Mouse (Mus musculus): ENCODE data around the gene Cetn2. TPM values are rescaled to one million over a fixed set of nuclear protein-coding genes. Genes with fewer than 3 reads are reported as not detected.

The Cetn2 gene
- 10 to 100 TPM; 24.7 to 25.4 TPM for total RNA-seq (2021)
- long read RNA-seq, experiment 1, transcript Cetn2-201 (4 exons, 1,026 nt): minor isoform, 11 of 72 reads
- long read RNA-seq, experiment 1, transcript Cetn2-203 (5 exons, 1,286 nt): major isoform, 58 of 72 reads
- long read RNA-seq, experiment 1, partial matches to known transcripts: 1 of 72 reads
- long read RNA-seq, experiment 1, other reads (novel, unspliced or antisense): 2 of 72 reads
- long read RNA-seq, experiment 2, transcript Cetn2-203 (5 exons, 1,286 nt): major isoform, 82 of 88 reads
- long read RNA-seq, experiment 2, partial matches to known transcripts: 0 of 88 reads
- long read RNA-seq, experiment 2, other reads (novel, unspliced or antisense): 3 of 88 reads

DNA sequence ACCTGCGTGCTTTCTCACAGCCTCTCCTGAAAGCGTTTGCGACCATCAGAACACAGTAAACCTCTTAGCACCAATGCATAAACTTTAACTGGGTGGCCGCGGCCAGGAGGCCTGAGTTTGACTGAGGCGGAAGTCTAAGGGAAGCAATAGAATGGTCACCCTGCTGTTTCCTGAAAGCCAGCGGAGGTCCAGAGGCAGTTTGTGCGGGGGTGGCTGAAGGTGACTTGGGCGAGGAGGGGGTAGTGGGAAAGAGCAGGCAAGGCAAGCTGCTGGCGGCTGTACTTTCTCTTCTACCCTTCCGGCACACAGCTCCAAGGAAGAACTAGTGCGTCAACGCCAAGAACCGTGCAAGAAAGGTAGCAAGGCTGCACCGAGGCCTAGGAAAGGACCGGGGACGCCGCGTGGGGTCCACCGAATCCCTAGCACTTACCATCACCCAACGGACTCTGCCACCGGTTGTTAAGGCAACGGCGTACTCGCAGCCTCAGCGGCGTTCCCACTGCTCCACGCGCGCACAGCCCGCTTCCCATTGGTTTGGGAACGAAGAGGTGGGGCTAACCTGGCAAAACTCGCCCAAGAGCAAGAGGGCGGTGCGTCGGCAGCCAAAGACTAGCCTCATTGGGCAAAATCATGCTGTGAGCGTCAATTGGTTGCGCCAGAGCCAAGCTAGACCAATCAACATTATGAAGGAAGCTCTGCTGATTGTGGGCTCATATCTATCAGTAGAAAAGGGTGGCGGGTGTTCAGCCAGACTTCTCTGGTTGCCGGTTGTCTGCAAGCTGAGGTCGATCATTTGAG, at the start of gene Cetn2, which contains the start of gene Nsdhl:
Cetn2 (minus strand) TSS at position 528 of the 798 bp plus-strand sequence.
Nsdhl (plus strand) TSS at position 674 of the 798 bp plus-strand sequence.
- peak; percentile 68 to 80 for DNase-seq
- intact Hi-C loops (cut with DNase I): loop anchor here (5.0 kb wide), 1 partner anchor 134 kb away; no protein-coding TSS in a partner anchor

GRCm38 (mm10) chrX:72962743-72963142, 44.5 kb upstream of the Cetn2 start:
- DNase-seq: no peak
- intact Hi-C loops (cut with DNase I): no loop called here

DNA sequence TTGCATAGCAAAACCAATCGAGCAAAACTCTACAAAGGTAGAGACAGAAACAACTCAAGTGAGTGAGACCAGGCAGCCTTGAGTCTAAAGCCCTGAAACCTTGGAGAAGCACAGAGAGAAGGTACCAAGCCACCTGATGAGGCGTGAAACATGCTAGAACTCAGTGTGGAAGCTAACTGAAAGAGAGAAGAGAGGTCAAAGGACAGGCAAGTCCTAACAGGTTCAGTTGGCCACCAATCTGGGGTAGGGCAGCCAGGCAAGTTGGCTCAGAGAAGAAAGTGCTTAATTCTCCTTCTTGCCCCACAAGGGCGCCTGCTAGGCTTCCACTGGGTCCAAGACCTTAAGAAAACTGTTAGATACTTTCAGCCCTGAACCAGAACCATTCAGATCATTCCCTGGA, 43.3 kb upstream of the Cetn2 start:
- intact Hi-C loops (cut with DNase I): no loop called here
- no peak for DNase-seq

DNA sequence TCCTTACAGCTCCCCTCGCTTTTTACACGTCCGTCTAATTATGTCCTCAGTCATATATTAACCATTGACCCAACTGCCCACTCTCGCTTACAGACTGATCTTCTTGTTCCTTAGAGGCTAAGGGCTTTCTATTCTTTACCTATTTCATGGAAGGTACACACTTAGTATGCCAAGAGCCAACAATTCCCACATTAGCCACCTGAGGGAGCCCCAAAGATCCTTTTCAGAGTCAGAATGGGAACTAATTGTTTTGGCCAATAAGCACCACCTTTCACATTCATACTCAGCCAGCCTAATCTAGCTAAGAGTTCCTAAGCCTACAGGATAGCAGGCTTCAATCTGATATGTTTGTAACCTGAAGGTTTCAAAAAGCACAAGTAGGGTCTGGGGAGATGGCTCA, 42.2 kb upstream of the Cetn2 start:
- intact Hi-C loops (cut with DNase I): no loop called here
- no peak for DNase-seq

DNA sequence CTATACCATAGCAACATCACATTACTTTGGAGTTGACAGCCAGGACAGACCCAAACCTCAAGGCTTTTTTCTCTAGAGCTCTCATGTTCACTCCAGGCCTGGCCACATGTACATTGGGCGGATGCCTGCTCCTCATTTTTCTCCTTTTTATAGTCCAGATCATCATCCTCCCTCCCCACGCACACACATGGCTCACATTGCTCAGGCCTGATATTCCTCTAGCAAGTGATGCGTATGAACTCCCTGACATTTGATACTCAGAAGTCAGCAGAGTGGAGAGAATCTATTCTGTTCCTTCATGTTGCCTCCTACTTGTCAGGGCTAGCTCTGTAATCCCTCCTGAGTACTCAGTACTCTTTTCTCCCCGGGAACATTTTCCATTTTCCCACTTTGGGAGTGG, 38.3 kb upstream of the Cetn2 start:
- intact Hi-C loops (cut with DNase I): no loop called here
- no peak for DNase-seq

DNA sequence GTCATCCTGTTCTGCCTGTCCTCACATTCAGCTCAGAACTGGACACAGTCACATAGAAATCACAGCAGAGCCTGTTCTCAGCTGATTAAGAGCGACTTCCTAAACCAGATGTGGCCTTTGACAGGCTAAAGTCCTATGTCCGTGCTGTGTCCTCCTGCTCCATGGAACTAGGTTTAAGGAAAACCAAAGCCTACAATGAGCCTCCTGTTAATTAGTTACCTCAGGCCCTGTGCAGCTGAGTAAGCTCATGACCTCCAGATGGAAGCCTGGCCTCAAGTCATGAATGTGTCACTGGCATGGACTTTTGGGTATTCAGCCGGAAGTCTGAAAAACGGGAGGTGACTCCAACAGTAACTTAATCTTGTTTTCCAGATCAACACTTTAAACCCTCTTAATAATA, 35.3 kb upstream of the Cetn2 start:
- no peak for DNase-seq
- intact Hi-C loops (cut with DNase I): no loop called here

GRCm38 (mm10) chrX:72921391-72921790, 3.2 kb upstream of the Cetn2 start:
- DNase-seq: no peak
- intact Hi-C loops (cut with DNase I): no loop called here

GRCm38 (mm10) chrX:72918682-72919059, 460 bp upstream of the Cetn2 start:
- DNase-seq: no peak

GRCm38 (mm10) chrX:72911611-72912010, 6.6 kb downstream of the Cetn2 start:
- intact Hi-C loops (cut with DNase I): no loop called here
- no peak for DNase-seq

More at GRCm38 (mm10) chrX:72918682-72919059, 460 bp upstream of the Cetn2 start:
- intact Hi-C loops (cut with DNase I): loop anchor here (5.0 kb wide), 1 partner anchor 134 kb away; no protein-coding TSS in a partner anchor

GRCm38 (mm10) chrX:72908404-72908741, 9.8 kb downstream of the Cetn2 start:
- intact Hi-C loops (cut with DNase I): no loop called here
- no peak for DNase-seq

DNA sequence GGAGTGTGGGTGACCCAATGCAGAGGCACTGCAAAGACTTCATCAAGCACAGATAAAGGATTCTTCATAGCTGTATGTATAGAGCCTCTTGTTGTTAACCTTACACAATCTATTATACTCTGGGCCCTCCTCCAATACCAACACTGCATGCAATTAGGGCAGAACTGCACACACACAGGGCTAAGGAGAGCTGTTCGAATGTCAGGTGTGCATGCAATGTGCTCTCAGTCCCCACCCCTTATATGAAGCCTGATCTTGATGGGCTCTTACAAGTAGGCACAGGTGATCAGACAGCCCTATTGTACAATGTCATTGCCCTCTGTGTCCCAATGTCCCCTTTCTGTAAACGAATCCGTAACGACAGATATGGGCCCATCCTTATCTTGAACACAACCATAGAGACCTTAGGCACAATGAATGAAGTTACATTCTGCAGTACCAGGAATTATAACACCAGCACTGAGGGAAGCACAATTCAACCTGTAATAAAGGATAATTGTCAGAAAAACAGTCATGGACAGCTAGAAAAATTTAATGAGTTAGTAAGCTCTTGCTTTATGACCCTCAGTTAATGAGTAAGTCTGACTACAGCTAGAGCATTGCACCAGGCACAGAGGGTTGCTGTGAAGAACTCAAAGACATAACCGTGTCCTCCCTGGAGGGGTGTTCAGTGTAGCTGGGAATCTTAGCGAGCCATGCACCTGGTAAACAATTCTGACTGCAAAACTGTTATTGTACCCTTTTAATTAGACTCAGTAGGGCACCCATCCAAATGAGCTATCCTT, 10.4 kb downstream of the Cetn2 start:
- intact Hi-C loops (cut with DNase I): no loop called here

GRCm38 (mm10) chrX:72902530-72902929, 15.7 kb downstream of the Cetn2 start:
- no peak for DNase-seq
- intact Hi-C loops (cut with DNase I): no loop called here

More for the DNA sequence above, 10.4 kb downstream of the Cetn2 start:
- no peak for DNase-seq

GRCm38 (mm10) chrX:72896055-72896437, 22.2 kb downstream of the Cetn2 start:
- intact Hi-C loops (cut with DNase I): no loop called here
- no peak for DNase-seq

DNA sequence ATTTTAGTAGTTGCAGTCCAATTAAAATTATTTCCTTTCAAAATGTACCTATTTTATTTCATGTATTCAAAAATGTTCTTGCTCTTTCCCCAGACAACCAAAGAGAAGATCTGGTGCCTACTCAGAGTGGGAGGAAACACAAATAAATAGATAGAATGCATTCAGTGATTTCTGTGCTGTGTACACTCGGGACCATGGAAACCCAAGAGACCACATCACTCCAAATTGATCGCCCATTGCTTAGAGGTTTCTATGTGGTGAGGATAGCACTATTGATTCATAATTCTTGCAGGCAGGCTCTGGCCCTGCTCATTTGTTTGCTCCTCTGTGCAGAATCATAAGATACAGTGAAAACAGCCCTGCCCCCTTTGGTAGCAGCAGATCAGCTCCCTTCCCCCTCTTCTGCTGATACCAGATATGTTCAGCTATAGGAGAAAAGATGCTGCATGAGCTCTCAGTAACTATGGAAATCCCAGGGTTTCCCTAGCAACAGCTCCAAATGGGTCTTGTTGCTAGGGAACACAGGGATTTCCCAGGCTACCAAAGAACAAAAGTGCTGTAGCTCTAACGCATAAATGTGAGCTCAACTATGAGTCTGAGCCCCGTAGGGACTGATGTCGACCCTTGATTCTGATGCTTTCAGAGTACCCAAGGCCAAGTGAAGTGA, 22.7 kb downstream of the Cetn2 start:
- intact Hi-C loops (cut with DNase I): no loop called here
- no peak for DNase-seq

Other genes starting within 250 kb of the Cetn2 start
- gene Gabrq, start 93.2 kb downstream of the Cetn2 start, total RNA-seq (2021): under 1 TPM in 1 of 2 experiments, not detected in 1; 0.12 TPM
- 1 to 10 TPM; 3.9 to 4.2 TPM for gene Nsdhl, start 146 bp upstream of the Cetn2 start, total RNA-seq (2021)
- gene Zfp185, start 68.9 kb upstream of the Cetn2 start, total RNA-seq (2021): 1 to 10 TPM; 1.4 to 1.9 TPM
- gene Pnma5, start 118.7 kb upstream of the Cetn2 start, total RNA-seq (2021): under 1 TPM in 1 of 2 experiments, not detected in 1; 0.10 TPM
- gene Pnma3, start 146.4 kb upstream of the Cetn2 start, total RNA-seq (2021): not detected
- not detected for gene Xlr4a, start 164.1 kb upstream of the Cetn2 start, total RNA-seq (2021)
- gene Xlr3a, start 178.7 kb upstream of the Cetn2 start, total RNA-seq (2021): under 1 TPM in 1 of 2 experiments, not detected in 1; 0.76 TPM
- gene Gm14685, start 198.6 kb upstream of the Cetn2 start, total RNA-seq (2021): not detected
- not detected for gene Xlr5b, start 230.4 kb upstream of the Cetn2 start, total RNA-seq (2021)
- not detected for gene DXBay18, start 231.0 kb upstream of the Cetn2 start, total RNA-seq (2021)